Mouse (Mus musculus): ENCODE results near the gene Gm10260.

Gene Gm10260

DNA sequence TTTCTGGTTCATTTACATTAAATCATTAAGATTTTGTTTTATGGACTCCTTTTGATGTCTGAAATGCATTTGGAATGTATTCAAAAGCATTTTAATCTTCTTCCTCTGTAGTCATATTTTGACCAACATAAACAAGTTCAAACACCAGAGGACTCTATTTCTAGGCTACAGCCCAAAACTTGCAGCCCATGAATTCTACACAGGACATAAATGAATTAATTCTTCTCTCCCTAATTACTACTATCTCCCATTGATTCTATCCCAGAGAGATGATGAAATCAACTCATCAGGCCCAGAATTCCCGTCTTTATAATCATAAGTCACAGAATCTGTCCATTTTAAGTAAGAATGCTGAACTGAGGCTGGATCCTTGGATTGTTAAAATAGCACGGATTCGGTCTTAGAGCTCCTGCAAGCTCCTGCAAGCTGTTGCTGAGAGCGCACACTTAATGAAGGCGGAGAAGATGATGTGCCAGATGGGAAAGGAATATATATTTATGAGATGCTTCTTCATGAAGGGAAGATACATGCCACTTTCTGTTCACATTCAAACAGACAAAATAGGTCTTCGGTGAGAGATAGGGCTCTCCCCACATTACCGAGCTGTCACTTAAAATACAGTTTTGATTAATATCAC, 7.7 kb upstream of the Gm10260 start:
- DNase-seq = no peak

GRCm38 (mm10) chr13:97766600-97766999, 6.2 kb upstream of the Gm10260 start:
- no peak for DNase-seq

- no peak for DNase-seq
These were observed 5.5 kb upstream of the Gm10260 start for GRCm38 (mm10) chr13:97765913-97766312.

DNA sequence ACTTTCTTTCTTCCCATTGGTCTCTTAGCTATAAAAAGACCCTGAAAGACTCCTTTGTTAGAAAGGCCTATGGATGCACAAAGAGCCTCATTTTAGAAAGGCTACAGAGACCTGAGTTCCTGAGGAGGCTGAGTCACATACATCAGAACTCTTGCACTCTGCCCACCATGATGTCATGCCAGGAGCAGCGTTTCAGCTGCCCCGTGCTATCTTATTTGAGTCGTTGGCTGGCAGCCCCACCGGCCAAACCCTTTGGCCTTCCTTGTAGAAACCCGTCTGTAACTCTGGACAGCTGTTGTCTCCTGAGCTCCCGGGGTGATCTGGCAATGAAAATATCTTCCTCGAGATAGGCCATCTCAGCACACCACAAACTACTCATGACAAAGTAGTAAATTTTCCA, 3.6 kb upstream of the Gm10260 start:
- DNase-seq = no peak

DNA sequence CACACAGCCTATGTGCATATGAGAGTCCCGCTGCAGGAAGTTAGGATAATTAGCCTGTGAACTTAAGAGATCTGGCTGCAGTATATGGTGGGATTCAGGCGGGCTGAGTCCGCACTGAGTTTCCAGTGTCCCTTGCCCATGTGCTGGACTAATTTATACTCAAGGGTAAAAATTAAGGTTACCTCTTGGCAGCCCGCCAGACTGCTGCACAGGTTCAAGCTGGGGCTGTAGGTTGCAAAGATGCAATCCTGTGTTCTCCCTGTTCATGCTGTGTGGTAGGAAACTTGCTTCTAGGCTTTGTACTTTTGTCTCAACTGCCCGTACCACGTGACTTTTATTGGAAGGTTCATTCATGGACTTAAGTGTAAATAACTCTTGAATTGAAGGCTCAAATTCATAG, 3.0 kb upstream of the Gm10260 start:
- DNase-seq = peak; percentile 52 to 58

DNA sequence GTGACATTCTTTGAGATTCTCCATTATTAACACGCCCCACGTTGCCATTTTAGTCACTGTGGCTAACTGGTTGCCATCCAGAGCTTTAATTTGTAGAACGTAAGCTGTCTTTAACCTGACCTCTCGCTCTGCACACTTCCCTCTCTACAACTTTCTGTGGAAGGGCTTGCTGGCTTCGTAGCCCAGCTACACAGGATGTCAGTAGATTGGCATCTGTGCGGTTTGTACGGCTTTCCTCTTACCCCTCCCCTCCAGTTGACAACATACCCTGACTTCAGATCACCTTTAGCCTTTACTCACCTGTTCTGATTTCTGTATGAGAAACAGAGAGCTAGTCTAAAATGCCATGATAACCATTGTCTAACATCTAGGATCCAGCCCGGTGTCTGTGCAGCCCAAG, 1.7 kb upstream of the Gm10260 start:
- no peak for DNase-seq

- peak; percentile 48 to 56 for DNase-seq
These were observed 3.4 kb downstream of the Gm10260 start for GRCm38 (mm10) chr13:97757033-97757432.

- DNase-seq = no peak
These were observed 4.3 kb downstream of the Gm10260 start for GRCm38 (mm10) chr13:97756091-97756490.

DNA sequence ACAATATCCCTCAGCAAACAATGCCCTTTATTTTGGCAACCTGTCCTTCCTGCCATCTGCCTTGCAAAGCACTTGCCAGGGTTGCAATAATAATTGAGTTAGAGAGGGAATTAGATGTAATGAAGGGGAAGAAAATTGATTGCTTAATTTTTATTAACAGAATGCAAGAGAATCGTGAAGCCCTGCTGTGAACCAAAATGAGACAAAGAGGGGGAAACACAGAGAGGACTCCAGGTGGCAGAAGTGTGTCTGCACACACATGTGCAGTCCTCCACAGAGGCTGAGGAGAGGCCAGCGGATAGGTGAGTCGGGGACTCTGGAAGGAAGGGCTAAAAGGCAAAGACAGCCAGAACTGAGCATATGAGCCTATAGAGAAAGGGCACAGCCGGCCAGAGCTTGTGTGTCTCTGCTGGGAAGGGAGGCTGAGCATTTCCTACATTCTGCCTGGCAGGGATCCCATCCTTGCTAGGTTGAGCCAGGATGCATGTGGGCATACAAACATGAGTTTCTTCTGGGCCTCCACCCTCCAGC, 9.5 kb downstream of the Gm10260 start:
- no peak for DNase-seq

DNA sequence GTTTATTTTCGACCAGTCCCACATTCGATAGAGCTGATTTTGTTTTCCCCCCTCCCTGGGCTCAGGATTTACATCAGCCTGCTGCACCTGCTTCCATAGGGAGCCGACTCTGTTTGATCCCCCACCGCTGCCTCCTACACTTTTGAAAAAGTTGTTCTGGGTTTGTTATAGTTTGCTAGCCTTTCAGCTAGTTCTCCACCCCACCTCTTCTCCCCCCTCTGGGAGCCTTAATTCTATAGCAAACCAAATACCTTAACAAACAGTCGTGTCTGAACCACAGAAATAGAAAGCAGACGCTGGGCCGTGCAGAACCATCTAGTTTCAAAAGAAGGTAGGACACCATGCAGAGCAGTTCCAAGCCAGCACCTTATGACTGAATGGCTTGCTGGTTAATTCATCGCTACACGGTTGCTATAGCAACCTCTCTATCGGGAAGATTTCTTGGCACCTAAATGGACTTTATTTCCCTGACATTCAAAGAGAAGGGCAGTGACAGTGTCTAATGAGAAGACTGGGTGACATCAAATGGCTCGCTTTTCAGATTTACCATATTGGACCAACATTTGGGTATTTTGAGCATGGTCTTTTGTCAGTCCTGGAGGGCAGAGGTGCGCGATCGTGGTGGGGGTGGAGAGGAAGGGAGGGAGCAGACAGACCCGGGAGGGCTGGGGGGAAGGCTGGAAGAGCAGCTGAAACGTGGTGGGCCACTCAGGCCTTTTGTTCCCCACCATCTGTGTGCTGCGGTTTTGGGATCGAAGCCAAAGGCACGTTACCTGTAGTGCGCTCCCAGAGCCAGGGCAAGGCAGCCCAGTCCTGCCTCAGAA, 13.2 kb downstream of the Gm10260 start:
- DNase-seq = no peak

DNA sequence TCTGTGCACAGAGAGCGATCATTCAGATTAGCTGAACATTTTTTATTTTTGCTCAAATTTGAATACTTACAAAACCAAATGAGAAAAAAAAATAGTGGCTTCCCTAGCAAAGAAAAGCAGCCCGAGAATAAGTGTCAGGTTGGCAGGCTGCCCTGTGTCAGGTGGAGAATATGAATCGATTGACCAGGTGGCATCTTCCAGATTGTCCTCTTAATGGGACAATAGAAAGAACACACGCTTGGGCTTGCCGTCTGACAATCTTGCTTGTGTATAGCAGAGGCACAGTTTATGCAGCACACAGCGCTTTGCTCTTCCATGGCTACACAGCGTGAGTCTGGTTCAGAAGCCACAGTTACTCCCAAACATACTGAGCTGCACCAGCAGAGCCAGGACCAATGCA, 15.8 kb downstream of the Gm10260 start:
- no peak for DNase-seq

GRCm38 (mm10) chr13:97744036-97744435, 16.4 kb downstream of the Gm10260 start:
- no peak for DNase-seq

GRCm38 (mm10) chr13:97743229-97743988, 17.0 kb downstream of the Gm10260 start:
- peak; percentile 13 to 37 for DNase-seq

DNA sequence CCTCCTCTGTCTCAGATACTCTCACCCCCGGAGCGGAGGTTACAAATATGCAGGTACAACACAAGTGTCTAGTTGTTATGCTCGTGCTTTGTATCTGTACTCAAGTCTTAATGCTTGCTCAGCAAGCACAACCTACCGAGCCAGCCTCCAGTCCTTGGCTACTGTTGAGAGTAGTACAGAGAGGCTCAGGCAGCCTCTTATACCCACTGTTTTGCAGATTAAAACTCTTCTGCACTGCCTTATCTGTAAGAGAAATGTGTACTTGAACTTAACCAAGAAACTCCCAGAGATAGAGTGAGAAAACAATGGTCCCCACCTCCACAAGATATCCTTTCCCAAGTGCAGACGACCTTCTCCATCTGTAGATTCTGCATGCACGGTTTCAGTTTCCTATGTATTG, 24.5 kb downstream of the Gm10260 start:
- no peak for DNase-seq

DNA sequence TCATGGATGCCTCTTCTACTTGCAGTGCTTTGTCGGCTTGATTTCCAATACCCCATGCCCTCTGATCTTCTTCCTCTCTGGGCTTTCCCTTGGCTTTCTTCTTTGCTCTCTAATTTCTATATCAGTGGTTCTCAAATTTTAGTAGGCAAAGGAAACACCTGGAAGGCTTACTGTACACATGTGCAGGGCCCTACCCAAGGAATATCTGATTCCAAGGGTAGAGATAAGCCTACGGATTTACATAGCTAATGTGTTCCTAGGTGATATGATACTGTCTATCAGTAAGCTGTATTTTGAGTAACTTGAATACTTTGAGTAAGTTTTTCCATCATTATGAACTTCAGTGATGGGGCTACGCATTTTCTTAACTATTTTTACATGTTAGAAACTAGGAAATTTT, 25.7 kb downstream of the Gm10260 start:
- DNase-seq = no peak

DNA sequence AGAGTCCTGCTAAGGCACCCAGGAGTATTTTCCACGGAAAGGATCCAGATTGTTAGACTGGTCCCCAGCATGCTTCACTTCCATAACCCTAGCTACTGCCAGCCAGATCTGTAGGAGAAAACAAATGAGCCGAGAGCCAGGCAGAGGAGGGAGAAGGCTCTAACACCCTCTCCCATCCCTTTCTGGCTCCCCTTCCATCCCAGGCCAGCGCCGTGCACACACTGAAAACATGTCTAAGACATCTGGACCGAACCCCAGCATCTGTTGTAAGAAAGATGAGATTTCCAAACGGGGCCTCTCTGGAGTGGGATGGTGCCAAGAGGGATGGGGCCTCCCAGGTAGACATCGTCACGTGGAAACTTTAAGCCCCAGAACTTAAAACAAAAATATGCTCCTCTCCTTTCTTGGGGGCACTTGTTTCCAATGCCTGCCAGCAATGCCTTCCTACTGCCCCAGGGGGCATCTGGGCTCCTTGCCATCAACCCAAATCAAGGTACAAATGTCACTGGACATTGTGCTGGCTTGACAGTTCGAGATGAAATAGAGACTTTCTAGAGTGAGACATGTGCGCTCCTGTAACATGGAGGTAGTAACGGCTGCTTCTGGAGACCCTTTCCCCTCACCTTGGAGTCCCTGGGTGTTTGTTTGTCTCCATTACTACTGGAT, 35.1 kb downstream of the Gm10260 start:
- DNase-seq = no peak

GRCm38 (mm10) chr13:97724551-97724950, 35.9 kb downstream of the Gm10260 start:
- DNase-seq = no peak

- no peak for DNase-seq
These were observed 47.7 kb downstream of the Gm10260 start for GRCm38 (mm10) chr13:97712506-97713275.

DNA sequence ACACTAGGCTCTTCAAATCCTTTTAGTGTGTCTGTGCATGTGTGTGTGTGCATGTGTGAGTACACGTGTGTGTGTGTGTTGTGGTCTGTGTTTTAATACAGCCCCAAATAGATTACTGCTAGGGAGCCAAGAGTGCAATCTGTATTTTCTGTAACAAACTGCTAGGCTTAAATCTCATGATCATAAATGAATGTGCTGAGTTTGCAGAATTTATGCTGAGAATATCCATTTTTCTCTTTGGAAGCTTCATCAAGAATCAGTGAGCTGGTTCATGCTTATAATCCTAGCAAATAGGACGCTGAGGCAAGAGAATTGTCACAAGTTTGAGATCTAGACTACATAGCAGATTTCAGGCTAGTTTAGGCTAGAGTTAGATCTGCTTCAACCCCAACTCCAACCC, 48.9 kb downstream of the Gm10260 start:
- DNase-seq = no peak
